In the genomic region with DNA sequence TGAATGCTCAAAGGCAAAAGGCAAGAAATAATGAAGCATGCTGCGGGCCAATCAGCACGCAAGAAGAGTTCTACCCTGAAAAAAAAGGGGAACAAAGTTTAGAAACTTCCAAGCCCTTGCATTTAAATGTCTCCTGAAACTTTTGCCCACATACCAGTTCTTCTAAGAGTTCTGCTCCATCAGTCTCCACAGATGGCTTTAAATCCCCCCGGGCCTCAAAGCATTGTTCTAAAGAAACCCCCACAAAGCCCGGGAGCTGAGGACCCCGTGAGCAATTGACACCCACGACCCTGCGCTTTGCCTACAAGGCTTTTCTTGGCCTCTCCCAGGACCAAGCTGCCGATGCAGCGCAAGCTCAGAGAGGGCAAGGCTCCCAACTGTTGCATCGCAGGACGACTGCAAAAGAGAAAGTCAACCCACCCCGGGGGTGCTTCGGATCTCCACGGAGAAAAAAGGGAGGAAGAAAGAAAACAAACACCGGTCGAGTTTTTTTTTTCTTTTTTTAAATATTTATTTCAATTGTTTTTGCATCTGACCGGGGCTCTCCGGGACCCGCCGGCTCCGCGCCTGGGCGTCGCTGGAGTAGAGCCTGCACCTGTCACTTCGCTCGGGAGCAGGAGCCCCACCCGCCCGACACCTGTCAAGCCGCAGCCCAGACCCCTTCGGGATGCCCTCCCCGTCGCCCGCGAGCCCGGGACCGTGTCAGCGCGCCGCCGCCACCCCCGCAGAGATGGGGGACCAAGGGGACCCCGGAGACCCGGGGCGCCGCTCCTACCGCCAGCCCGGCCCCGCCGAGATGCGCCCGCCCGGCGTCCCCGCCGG, we compare ENCODE assay signal across 8 mouse cellular contexts. TPM values are rescaled to one million over a fixed set of nuclear protein-coding genes. Genes with fewer than 3 reads are reported as not detected.
DNase-seq lines count a peak whose midpoint lies in the region; ATAC-seq and TF ChIP-seq lines count a peak whose summit lies in the region.

No protein-coding gene starts in this region.

- no peak for TF ChIP-seq CTCF in G1E (IDR thresholded peaks at IDR 0.05; ENCODE audit: low read depth, low read length)
- TF ChIP-seq CTCF in brain, embryonic 14.5 days (IDR thresholded peaks at IDR 0.05; ENCODE audit: borderline replicate concordance, extremely low read depth, insufficient read depth, insufficient read length), result no peak
- TF ChIP-seq CTCF in heart, postnatal 0 days (IDR thresholded peaks at IDR 0.05; ENCODE audit: low read depth), result no peak

- TF ChIP-seq EP300 in heart, postnatal 0 days (IDR thresholded peaks at IDR 0.05; ENCODE audit: low read depth), result no peak

- no peak; the same call in 1 of the 2 replicates for ATAC-seq in G1E (ENCODE audit: extremely low read depth, insufficient number of reproducible peaks, low FRiP score, poor library complexity, severe bottlenecking)
- peak; percentile 62 for ATAC-seq in forebrain, embryonic 11.5 days (replicated peaks; ENCODE audit: low FRiP score)
- ATAC-seq in heart, postnatal 0 days (ENCODE audit: insufficient read depth, low read depth), result peak; percentile 30; the same call in 1 of the 2 replicates

- 2% methylated on average over 45 of the region's 55 CpGs for WGBS in forebrain, embryonic 11.5 days
- WGBS in heart, postnatal 0 days, result 2% methylated on average over 54 of the region's 55 CpGs

- H3K4me3 ChIP-seq in G1E (ENCODE audit: low read depth, low read length), result peak overlapping the region; percentile 87
- peak overlapping the region; percentile 92 for H3K4me3 ChIP-seq in forebrain, embryonic 11.5 days (ENCODE audit: low read depth, low read length)
- peak overlapping the region; percentile 94 for H3K4me3 ChIP-seq in heart, postnatal 0 days (ENCODE audit: low read depth, low read length)

- H3K27ac ChIP-seq in forebrain, embryonic 11.5 days (ENCODE audit: low read depth, low read length), result peak overlapping the region; percentile 85
- H3K27ac ChIP-seq in heart, postnatal 0 days (ENCODE audit: low read depth), result peak overlapping the region; percentile 96

- H3K9me3 ChIP-seq in G1E (replicated peaks), result no peaks in the 10 kb centered on the region
- H3K9me3 ChIP-seq in forebrain, embryonic 11.5 days (ENCODE audit: control insufficient read depth, low read length), result no peaks in the 10 kb centered on the region
- no peaks in the 10 kb centered on the region for H3K9me3 ChIP-seq in heart, postnatal 0 days (replicated peaks; ENCODE audit: control insufficient read depth, low read length)

- peaks cover 49% of the 10 kb centered on the region for H3K4me1 ChIP-seq in G1E (ENCODE audit: insufficient read depth, low read depth, low read length)
- 0 out of 2 replicates have a peak, but pooled peaks cover 5% of the 10 kb centered on the region for H3K4me1 ChIP-seq in forebrain, embryonic 11.5 days (replicated peaks; ENCODE audit: control insufficient read depth, insufficient read depth, low read length)
- H3K4me1 ChIP-seq in heart, postnatal 0 days (ENCODE audit: control insufficient read depth, insufficient read depth), result peaks cover 8% of the 10 kb centered on the region; the same call in 1 of the 2 replicates

- peak overlapping the region; percentile 84 for H3K9ac ChIP-seq in forebrain, embryonic 11.5 days (ENCODE audit: low read length)
- H3K9ac ChIP-seq in heart, postnatal 0 days (replicated peaks; ENCODE audit: low read depth, low read length), result peak overlapping the region; percentile 90

- H3K36me3 ChIP-seq in G1E (replicated peaks), result peaks cover 20% of the 10 kb centered on the region
- H3K36me3 ChIP-seq in forebrain, embryonic 11.5 days (ENCODE audit: control insufficient read depth, insufficient read depth, low read length), result no peaks in the 10 kb centered on the region; the same call in 1 of the 2 replicates
- H3K36me3 ChIP-seq in heart, postnatal 0 days (replicated peaks; ENCODE audit: control insufficient read depth, insufficient read depth, low read length), result no peaks in the 10 kb centered on the region

- peak; percentile 48 for DNase-seq in G1E (ENCODE audit: low spot score)
- DNase-seq in brain, embryonic 14.5 days (ENCODE audit: low read depth), result peak; percentile 53
- DNase-seq in forebrain, embryonic 11.5 days (ENCODE audit: low spot score), result peak; percentile 70
- DNase-seq in heart, postnatal 0 days (ENCODE audit: low spot score), result no peak
- peak; percentile 24 to 58 for DNase-seq in kidney, postnatal 36 days
- peak; percentile 48 to 57 for DNase-seq in lung, postnatal 4 days
- peak; percentile 19 for DNase-seq in right cerebral cortex, postnatal 25 days
- peak; percentile 30 to 62 for DNase-seq in urinary bladder, postnatal 4 days (ENCODE audit: low spot score in 2 of 2)

- TF ChIP-seq POLR2A in brain, embryonic 14.5 days (IDR thresholded peaks at IDR 0.05; ENCODE audit: borderline replicate concordance, extremely low read depth, insufficient read depth, insufficient read length, poor library complexity, severe bottlenecking), result no peak

- no peaks in the 10 kb centered on the region for H3K27me3 ChIP-seq in G1E (ENCODE audit: insufficient read depth, low read length)
- H3K27me3 ChIP-seq in forebrain, embryonic 11.5 days (ENCODE audit: control insufficient read depth, insufficient read depth, low read length), result no peaks in the 10 kb centered on the region
- H3K27me3 ChIP-seq in heart, postnatal 0 days (ENCODE audit: control insufficient read depth, insufficient read depth, low read length), result no peaks in the 10 kb centered on the region

- H3K4me2 ChIP-seq in forebrain, embryonic 11.5 days (ENCODE audit: low read depth, low read length, severe bottlenecking), result peak overlapping the region; percentile 75
- peak overlapping the region; percentile 95 for H3K4me2 ChIP-seq in heart, postnatal 0 days (ENCODE audit: low read depth, low read length)

RNA-seq across cellular contexts. Expression of a gene that starts 0.8 kb away (rescaled TPM):
- total RNA-seq in G1E (2014; fragmentation: Nextera tagmentation) (390 and 393 TPM in 2 replicates), G1E (2017) (57.4 and 64.9 TPM in 2 replicates)
- polyA plus RNA-seq in G1E (2012), result 10.1 and 11.6 TPM in 2 replicates
- polyA plus RNA-seq in brain, embryonic 14.5 days (2012; rRNA removed), result 31.1 and 38.2 TPM in 2 replicates
- polyA plus RNA-seq in forebrain, embryonic 11.5 days (2014; fragmentation: Nextera tagmentation; extraction: Ambion mirVana), result 37.3 and 37.4 TPM in 2 replicates
- 7.7 and 12.3 TPM in 2 replicates for total RNA-seq in heart, postnatal 0 days (2014; rRNA removed; ENCODE audit: low replicate concordance)
- polyA plus RNA-seq in heart, postnatal 0 days (2015; fragmentation: Nextera tagmentation; extraction: Ambion mirVana), result 9.1 and 10.5 TPM in 2 replicates
